Mouse (Mus musculus) adipocyte (in vitro differentiated cells): ENCODE data around the gene Ttll11.

Source experiments
- DNase-seq: peaks from one replicate; pipeline ENCODE4 v3.0.0-alpha.2; 2016; ENCODE audit warnings: low spot score

Ttll11 gene

DNA sequence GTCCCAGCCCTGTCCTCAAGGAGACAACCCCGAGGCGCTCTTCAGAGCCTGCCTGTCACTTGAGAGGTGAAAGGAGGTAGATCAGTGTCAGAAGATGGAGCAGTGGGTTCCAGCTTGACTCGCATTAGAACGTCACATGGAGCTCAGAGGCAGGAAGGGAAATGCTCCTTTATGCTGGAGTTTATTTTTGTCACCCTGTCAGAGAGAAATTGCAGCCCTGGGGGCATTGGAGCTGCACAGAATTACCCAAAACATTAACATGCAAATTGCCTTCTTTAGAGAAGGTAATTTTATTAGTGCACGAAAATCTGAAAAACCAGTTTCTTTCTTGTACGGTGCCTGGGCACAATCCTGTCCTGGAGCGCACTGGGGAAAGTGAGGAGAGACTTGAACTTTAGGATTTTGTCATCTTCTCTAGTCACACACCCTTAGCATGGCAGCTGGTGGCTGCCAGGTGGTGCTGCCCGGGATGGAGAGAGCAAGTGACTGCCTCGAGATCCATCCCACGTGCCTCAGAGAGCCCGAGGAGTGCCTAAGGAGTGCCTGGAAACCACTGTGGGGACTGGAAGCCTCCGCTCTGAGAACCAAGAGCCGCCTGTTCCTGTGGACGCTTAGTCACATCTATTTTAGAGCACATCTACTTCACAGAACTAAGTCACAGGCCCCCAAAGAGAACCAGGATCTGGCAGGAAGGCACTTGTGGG lies 211.7 kb downstream of the Ttll11 start:
- no peak for DNase-seq

- no peak for DNase-seq
Observed at GRCm38 (mm10) chr2:35764328-35764727, 215.4 kb downstream of the Ttll11 start.

- no peak for DNase-seq
Observed at GRCm38 (mm10) chr2:35763818-35764217, 215.9 kb downstream of the Ttll11 start.

DNA sequence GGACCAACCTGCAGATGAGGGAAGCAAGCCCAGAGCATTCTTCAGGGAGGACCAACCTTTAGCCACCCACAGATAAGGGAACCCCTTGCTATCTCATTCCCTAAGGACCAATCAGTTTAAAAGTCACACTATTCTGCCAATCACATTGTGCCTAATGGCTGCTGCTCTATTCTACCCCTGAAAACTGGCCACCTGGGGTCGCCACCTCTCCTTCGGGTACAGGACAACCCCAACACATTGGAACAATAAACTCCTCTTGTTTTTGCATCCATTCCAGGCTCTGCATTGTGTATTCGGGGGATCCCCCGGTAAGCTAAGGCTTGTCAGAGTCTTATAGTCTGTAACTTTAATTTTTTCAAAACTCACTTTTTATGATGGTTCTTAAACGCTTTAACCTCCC lies 218.3 kb downstream of the Ttll11 start:
- DNase-seq: no peak

DNA sequence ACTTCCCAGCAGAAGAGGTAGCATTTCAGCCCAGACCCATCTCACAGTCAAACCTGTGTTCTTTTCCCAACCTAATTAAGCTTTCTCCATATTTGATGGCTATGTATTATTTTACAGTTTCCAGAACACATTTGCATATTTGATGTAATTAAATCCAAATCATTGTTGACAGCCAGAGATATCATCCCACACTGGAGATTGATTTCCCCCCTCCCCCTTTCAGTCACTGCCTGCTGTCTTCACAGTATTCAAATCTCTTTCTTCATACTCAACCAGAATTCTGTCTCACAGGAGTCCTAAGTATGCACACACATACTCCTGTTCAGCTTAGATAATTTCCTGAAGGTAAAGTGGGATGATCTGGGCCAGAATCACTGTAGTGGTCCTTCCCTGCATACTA lies 218.8 kb downstream of the Ttll11 start:
- no peak for DNase-seq

- no peak for DNase-seq
Observed at GRCm38 (mm10) chr2:35760352-35760751, 219.4 kb downstream of the Ttll11 start.

- no peak for DNase-seq
Observed at GRCm38 (mm10) chr2:35756467-35756866, 223.2 kb downstream of the Ttll11 start.

- no peak for DNase-seq
Observed at GRCm38 (mm10) chr2:35751781-35752505, 227.8 kb downstream of the Ttll11 start.

DNA sequence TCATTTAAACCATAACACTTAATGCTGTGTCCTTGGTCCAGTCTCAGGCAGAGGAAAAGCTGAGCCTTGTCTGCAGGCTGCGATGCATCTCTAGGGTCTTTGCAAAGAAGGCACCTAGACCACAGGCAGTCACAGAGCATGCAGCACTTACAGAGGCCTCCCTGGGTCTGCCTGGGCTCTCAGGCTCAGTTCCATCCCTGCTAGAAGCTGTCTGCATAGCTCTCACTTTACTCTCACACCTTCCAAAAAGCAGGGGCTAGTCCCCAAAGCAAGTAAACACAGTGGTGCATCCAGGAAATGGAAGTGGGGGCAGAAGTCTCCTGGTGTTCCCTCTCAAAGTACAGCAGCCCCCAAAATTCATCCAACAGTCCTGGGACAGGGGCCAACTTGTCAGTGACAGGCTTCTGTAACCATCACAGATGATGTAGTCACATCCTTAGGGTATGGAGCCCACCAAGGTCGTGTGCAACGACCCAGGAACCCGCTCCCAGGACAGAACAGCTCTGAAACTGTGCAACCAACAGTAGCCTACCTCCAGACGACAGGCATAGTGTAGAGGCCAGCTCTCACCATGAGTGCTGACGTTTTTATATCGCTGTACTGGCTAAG lies 229.1 kb downstream of the Ttll11 start:
- DNase-seq: no peak

- no peak for DNase-seq
Observed at GRCm38 (mm10) chr2:35747371-35748035, 232.2 kb downstream of the Ttll11 start.

- DNase-seq: no peak
Observed at GRCm38 (mm10) chr2:35746638-35747037, 233.1 kb downstream of the Ttll11 start.

DNA sequence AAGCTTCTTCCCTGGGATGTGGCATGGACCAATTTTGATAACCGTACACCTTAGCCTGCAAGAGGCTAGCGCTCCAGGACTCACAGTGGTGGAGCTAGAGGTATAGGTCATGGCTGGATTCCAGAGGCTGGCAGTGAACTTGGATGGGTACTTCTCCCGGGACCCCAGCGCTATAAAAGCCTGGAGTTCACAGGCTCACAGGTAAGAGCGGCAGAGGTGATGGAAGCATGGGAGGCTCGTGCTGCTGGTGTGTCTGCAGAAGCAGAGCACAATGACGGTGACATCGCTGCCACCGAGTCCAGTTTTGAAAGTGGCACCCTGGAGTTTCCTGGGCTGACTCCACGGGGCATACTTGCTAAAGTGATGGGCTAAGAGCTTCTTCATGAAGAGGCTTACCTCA lies 233.8 kb downstream of the Ttll11 start:
- DNase-seq: no peak

DNA sequence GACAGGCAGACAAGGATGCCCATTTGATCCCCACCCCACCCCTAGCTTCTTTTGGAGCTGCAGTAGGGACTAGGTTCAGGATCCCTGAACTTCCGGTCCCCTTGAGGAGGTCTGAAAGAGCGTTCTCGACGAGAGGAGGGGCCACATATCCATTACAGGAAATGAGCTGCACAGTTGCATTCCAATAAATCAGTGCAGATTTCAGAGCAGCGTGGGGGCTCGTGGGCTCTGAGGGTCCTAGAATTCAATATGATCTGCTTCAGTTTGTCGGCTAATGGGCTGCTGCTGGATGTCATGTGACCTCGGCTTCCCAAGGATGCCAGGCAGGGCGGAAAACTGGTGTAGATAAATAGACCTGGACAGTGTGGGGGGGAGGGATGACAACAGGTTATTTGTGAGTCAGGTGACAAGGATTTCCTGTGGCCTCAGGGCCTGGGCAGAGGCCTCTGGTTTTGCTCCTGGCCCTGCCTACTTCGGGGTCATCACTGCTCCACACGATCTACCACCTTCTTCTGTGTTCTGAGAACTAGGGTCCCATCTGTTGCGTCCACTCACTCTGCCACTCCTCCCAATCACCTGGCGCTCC lies 240.0 kb downstream of the Ttll11 start:
- DNase-seq: no peak

DNA sequence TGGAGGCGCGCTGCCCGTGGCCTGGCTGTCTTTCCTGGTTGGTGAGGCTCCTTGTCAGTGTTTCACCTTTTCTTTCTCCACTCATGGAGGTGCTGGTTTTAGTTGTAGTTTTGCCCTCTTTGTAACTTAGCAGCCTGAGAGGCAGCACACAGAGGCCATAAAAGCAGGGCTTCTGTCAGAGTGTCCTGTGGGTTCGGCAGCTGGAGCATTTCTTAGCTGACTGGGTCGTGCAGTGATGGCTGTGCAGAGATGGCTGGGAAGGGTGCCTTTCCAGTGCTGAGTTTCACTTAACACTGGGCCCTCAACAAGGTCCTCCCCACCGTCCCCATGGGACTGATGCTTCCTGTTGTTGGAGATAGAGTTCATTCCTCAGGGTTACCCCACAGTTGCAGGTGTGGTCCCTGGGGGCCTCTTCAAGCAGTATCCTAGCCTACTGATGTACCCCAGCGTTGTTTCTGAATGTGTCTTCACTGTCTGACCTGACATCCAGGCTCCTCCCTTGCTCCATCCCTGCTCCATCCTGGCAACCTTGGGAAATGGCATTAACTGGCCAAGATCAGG lies 242.2 kb downstream of the Ttll11 start:
- no peak for DNase-seq

DNA sequence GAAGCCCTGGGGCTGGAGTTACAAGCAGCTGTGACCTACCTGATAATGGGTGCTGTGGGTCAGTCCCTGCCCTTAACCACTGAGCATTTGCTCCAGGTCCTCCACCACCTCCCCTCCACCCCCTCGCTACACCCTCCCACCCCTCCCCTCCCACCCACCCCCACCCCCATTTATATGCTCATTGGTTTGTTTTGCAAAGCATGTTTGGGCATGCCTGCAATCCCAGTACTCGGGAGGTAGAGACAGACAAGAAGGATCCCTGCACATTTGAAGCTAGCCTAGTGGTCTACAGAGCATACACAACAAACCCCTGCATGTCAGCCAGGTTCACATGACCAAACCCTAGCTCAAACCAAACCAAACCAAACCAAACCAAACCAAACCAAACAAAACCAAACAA lies 243.7 kb downstream of the Ttll11 start:
- DNase-seq: no peak

DNA sequence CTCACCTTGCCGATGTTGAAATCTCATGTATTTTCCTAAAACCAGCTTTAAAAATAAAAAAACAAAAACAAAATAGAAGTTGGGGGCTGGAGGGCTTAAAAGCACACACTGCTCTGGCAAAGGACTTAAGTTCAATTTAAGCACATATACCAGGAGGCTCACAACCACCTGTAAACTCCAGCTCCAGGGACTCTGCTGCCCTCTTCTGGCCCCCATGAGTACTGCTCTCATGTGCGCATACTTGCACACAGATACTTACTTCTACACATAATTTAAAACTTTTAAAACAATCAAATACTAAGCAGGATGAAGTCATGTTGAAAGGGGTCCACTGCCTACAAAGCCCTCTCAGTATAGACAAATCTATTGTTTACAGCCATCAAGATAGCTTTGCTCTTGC lies 244.7 kb downstream of the Ttll11 start:
- no peak for DNase-seq

DNA sequence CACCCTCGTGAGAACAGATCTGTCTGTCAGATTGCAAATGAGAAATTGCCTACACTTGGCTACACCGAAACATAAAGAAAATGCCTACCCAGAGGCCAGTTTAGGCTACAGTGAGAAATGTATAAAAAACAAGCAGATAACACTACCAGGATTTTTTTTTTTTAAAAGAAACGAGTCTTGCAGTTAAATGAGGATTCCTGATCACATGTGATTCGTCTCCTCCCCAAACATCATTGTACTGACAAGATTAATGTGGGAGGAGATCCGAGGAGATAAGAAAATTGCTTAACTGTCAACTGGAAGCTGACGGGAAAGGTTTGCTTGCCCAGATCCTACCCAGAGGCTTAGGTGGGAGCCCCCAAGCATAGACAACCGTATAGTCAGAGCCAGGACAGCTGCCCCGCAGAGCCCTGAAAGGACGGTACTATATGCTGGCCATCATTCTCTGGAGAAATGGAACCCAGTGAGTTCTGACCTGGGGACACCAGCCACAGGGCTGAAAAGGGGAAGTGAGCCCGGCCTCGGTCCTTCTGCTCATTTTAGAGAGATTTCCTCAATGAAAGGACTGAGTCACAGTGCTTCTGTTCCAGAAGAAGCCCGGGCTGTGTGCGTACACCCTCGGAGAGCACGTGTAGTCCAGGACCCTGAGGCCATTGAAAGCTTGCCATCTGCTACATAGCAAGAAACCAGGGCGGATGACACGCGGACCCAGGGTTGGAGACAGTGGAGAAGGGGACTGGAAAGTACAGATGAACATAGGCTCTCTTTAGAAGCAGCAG lies 247.9 kb downstream of the Ttll11 start:
- DNase-seq: no peak

DNA sequence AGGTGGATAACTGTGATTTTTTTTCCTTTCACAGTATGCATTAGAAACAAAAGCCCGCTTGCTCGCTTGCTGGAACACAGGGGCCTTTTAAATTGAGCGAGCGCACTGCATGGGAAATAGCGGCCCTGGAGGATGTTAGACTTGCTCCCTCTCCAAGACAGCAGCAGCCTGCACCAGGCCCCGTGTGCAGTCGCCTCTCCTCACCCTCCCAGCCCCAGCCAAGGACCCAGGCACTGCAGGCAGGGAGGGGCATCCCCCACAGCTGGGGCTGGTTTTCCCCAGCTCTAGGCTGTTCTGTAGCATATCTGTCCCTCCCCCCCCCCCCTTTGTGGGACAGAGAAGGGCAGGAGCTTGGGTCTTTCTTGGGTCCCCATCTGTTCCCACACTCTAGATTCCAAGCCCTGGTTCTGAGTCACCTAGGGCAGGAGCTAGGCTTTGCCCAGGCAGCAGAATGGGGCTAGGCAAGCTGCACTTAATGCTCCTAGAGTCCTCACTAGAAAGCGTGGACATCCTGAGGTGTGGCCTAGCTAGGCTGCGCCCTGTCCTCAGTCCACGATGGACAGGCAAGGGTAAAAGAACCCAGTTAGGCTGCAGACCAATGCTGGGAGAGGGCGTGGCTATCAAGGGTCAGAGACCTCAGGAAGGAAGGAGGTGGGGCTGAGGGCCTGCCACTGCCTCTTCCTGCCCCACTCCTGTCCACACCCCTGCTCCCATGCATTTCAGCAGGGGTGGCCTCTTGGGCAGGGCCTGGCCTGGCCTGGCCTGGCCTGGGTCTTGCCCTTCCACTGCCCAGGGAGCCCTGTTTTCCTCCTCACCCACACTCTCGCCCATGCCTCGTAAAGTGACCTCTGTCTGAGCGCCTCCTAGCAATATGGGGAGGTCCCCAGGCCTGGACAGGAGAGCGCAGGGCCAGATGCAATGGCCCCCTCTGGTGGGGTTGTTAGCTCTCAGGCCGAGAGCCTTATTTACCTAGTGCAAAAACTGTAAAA lies 250.3 kb downstream of the Ttll11 start:
- no peak for DNase-seq

DNA sequence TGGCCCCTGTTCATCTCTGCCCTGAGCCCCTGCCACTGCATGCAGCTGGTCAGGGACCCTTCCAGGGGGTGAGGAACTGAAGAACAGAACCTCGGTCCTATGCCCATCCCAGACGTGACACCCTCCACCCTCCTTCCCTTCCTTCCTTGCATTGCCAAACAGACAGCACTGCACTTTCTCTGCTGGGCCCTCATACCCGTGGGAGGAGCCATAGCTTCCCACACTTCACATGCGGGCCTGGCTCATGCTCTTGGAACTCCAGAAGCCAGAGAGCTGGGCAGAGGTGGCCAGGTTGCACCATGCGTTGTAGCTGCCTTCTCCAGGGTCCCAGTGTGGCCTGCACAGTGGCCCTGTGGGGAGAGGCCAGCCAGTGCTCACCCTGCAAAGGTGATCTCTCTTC lies 251.1 kb downstream of the Ttll11 start:
- DNase-seq: no peak

DNA sequence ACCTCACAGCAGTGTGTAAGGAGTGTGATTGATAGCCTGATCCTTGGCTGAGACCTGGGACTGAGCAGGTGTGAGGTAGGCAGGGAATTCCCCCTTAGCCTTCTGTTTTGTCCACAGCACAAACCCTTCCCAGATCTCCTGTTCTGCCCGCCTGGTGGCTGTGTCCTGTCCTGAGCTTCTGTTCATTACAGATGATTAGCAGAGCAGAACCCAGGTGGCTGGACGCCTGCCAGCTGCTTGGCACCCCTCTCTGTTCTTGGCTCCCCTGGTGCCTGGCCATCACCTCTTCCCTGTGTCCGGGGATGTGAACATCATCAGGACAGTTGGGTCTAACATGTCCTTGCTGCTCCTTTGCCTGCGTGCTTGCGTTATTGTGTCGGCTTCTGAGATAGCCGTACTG lies 256.0 kb downstream of the Ttll11 start:
- no peak for DNase-seq
